ENCODE assay signal across 21 mouse cellular contexts in the genomic region with DNA sequence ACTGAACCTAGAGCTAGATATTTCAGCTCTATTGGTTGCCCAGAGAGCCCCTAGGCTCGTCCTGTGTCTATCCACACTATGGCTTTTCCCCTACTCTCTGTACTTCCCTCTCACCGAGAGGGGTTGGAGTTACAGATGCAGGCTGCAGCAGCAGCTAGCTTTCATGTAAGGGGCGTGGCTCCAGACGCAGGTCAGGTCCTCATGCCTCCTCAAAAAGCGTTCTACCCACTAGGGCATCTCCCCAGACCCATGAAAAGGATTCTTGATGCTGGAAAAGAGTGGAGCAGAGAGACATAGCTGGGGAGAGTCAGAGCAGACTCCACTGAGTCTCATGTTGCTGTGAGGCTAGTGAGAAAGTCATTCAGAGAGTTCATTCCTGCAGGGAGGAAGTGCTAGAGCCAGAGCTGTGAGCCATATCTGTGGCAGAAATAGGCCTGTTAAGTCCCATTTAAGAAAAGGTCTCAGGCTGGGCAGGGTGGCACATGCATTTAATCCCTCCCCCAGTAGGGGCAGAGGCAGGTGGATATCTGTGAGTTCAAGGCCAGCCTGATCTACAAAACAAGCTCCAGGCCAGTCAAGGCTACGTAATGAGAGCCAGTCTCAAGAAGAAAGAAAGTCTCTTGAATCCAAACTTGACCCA. TPM values are rescaled to one million over a fixed set of nuclear protein-coding genes. Genes with fewer than 3 reads are reported as not detected.
DNase-seq lines count a peak whose midpoint lies in the region; ATAC-seq and TF ChIP-seq lines count a peak whose summit lies in the region.
"Had no signal": no experiment of that assay in that cellular context is flagged by ENCODE, and none has a peak within 500 bp of the region (broad histone marks: within the 10 kb centered on the region; RNA-seq: fewer than 3 reads in every experiment).

No protein-coding gene starts in this region.

- intact Hi-C loops in left cerebral cortex, adult 2 months (cut with DNase I): no loop called here

- no peak for DNase-seq in kidney, adult 2 months
- DNase-seq in kidney, postnatal 4 days: no peak
- peak; percentile 47 for DNase-seq in 3134 (ENCODE audit: extremely low read depth, insufficient read length, low spot score)
- DNase-seq in G1E (ENCODE audit: low spot score): no peak
- no peak for DNase-seq in lung, postnatal 10 days
- DNase-seq in left cerebral cortex, adult 2 months (ENCODE audit: extremely low spot score in 1 of 2, low spot score in 2 of 2): no peak
- DNase-seq: kidney, adult 8-10 months; lung, postnatal 4 days; right cerebral cortex, postnatal 14 days; thymus, postnatal 36 days had no signal

- H3K4me1 ChIP-seq in kidney, adult 2 months (ENCODE audit: control insufficient read depth, insufficient read depth, low read length): no peaks in the 10 kb centered on the region; the same call in 1 of the 2 replicates
- peaks cover 5% of the 10 kb centered on the region for H3K4me1 ChIP-seq in G1E (ENCODE audit: insufficient read depth, low read depth, low read length)
- H3K4me1 ChIP-seq in brown adipose tissue, adult 24 weeks (ENCODE audit: control insufficient read depth, insufficient read depth, insufficient read length, low read length): peaks cover 46% of the 10 kb centered on the region
- H3K4me1 ChIP-seq in kidney, embryonic 14.5 days (ENCODE audit: control insufficient read depth, insufficient read depth, low read length): no peaks in the 10 kb centered on the region
- H3K4me1 ChIP-seq: hindbrain, embryonic 12.5 days; neural tube, embryonic 12.5 days had no signal

- 65% methylated on average over 6 of the region's 6 CpGs for WGBS in kidney, adult 2 months
- 51% methylated on average over 6 of the region's 6 CpGs for WGBS in kidney, embryonic 14.5 days

- H3K4me2 ChIP-seq in kidney, embryonic 14.5 days (replicated peaks; ENCODE audit: low read depth, low read length): no peak overlapping the region
- H3K4me2 ChIP-seq: heart, embryonic 11.5 days; hindbrain, embryonic 12.5 days; liver, embryonic 11.5 days; midbrain, embryonic 11.5 days; neural tube, embryonic 12.5 days had no signal

- no peak overlapping the region for H3K4me3 ChIP-seq in kidney, adult 2 months (ENCODE audit: insufficient read depth, low read depth, low read length)
- H3K4me3 ChIP-seq in G1E (ENCODE audit: low read depth, low read length): no peak overlapping the region
- H3K4me3 ChIP-seq in brown adipose tissue, adult 24 weeks (ENCODE audit: insufficient read depth, low read depth, low read length): peak overlapping the region; percentile 28
- H3K4me3 ChIP-seq in kidney, embryonic 14.5 days (ENCODE audit: low read length): no peak overlapping the region
- H3K4me3 ChIP-seq in left cerebral cortex, adult 2 months: no peak overlapping the region
- H3K4me3 ChIP-seq: erythroblast, embryonic 14.5 days; hindbrain, embryonic 12.5 days; neural tube, embryonic 12.5 days had no signal

- H3K9ac ChIP-seq in kidney, embryonic 14.5 days (ENCODE audit: low read depth, low read length): no peak overlapping the region
- H3K9ac ChIP-seq: hindbrain, embryonic 12.5 days had no signal

- no peaks in the 10 kb centered on the region for H3K9me3 ChIP-seq in G1E (replicated peaks)
- no peaks in the 10 kb centered on the region for H3K9me3 ChIP-seq in kidney, embryonic 14.5 days (ENCODE audit: control insufficient read depth, low read length)
- H3K9me3 ChIP-seq: hindbrain, embryonic 12.5 days; neural tube, embryonic 12.5 days had no signal

- H3K36me3 ChIP-seq in kidney, adult 2 months (ENCODE audit: control insufficient read depth, insufficient read depth, low read length): no peaks in the 10 kb centered on the region
- H3K36me3 ChIP-seq in G1E (replicated peaks): no peaks in the 10 kb centered on the region
- H3K36me3 ChIP-seq in kidney, embryonic 14.5 days (ENCODE audit: control insufficient read depth, insufficient read depth, low read length): no peaks in the 10 kb centered on the region
- H3K36me3 ChIP-seq: hindbrain, embryonic 12.5 days; neural tube, embryonic 12.5 days had no signal

- no peak for TF ChIP-seq CTCF in kidney, adult 2 months (conservative IDR thresholded peaks at IDR 0.05; ENCODE audit: insufficient read depth, insufficient read length, low read depth, low read length)
- TF ChIP-seq CTCF in G1E (IDR thresholded peaks at IDR 0.05; ENCODE audit: low read depth, low read length): no peak
- no peak; the same call in 1 of the 2 replicates for TF ChIP-seq CTCF in left cerebral cortex, adult 2 months (IDR thresholded peaks at IDR 0.05)

- H3K27me3 ChIP-seq in kidney, adult 2 months (replicated peaks; ENCODE audit: control insufficient read depth, insufficient read depth, low read length): no peaks in the 10 kb centered on the region
- peaks cover 18% of the 10 kb centered on the region for H3K27me3 ChIP-seq in G1E (ENCODE audit: insufficient read depth, low read length)
- H3K27me3 ChIP-seq in kidney, embryonic 14.5 days (ENCODE audit: control insufficient read depth, insufficient read depth, low read length): no peaks in the 10 kb centered on the region
- H3K27me3 ChIP-seq: hindbrain, embryonic 12.5 days; neural tube, embryonic 12.5 days had no signal

- peak overlapping the region; percentile 75 for H3K27ac ChIP-seq in kidney, adult 2 months (ENCODE audit: insufficient read depth, low read depth, low read length)
- peak overlapping the region; percentile 95 for H3K27ac ChIP-seq in brown adipose tissue, adult 24 weeks (replicated peaks; ENCODE audit: low read depth, low read length)
- no peak overlapping the region for H3K27ac ChIP-seq in kidney, embryonic 14.5 days (ENCODE audit: low read depth, low read length)
- no peak overlapping the region for H3K27ac ChIP-seq in left cerebral cortex, adult 2 months
- H3K27ac ChIP-seq: hindbrain, embryonic 12.5 days; neural tube, embryonic 12.5 days had no signal

- no peak for TF ChIP-seq POLR2A in kidney, adult 2 months (IDR thresholded peaks at IDR 0.05; ENCODE audit: low read depth, low read length)

- ATAC-seq in G1E (ENCODE audit: extremely low read depth, insufficient number of reproducible peaks, low FRiP score, poor library complexity, severe bottlenecking): peak; percentile 18; the same call in 1 of the 2 replicates
- no peak for ATAC-seq in kidney, embryonic 14.5 days (ENCODE audit: low FRiP score, low TSS enrichment)
- ATAC-seq: forebrain, embryonic 14.5 days; inflammation-experienced regulatory T-cells, adult 6 months had no signal

RNA-seq across cellular contexts. Expression of gene Lpin3, which starts 1.1 kb away (rescaled TPM):
- 8.4 and 10.1 TPM in 2 replicates for polyA plus RNA-seq in kidney, adult 2 months (2012; rRNA removed)
- total RNA-seq in G1E (2014; fragmentation: Nextera tagmentation) (not detected in 2 replicates), G1E (2017) (0.05 and 0.29 TPM in 2 replicates)
- 0.11 and 0.18 TPM in 2 replicates for polyA plus RNA-seq in G1E (2012)
- polyA plus RNA-seq in brown adipose tissue, adult 24 weeks (2012; ENCODE audit: insufficient read depth, insufficient read length, missing spikeins): 0.71 and 3.0 TPM in 2 replicates
- 1.1 and 1.9 TPM in 2 replicates for polyA plus RNA-seq in kidney, embryonic 14.5 days (2014; fragmentation: Nextera tagmentation; extraction: Ambion mirVana)
- 1 to 10 TPM in 1 of 2 experiments, under 1 TPM in 1; 0.65 to 1.8 TPM for total RNA-seq in left cerebral cortex, adult 2 months (2021)
- total RNA-seq: monocyte, adult 5-6 weeks had no signal
- polyA plus RNA-seq: erythroblast, embryonic 14.5 days had no signal

RNA-seq across cellular contexts. Expression of gene Zhx3, which starts 8.8 kb away (rescaled TPM):
- 16.9 and 18.7 TPM in 2 replicates for polyA plus RNA-seq in kidney, adult 2 months (2012; rRNA removed)
- 8.4 and 12.2 TPM in 2 replicates for total RNA-seq in G1E (2014; fragmentation: Nextera tagmentation)
- total RNA-seq in G1E (2017): 6.7 and 8.2 TPM in 2 replicates
- polyA plus RNA-seq in G1E (2012): 1.6 and 1.7 TPM in 2 replicates
- 10.3 and 11.0 TPM in 2 replicates for polyA plus RNA-seq in brown adipose tissue, adult 24 weeks (2012; ENCODE audit: insufficient read depth, insufficient read length, missing spikeins)
- polyA plus RNA-seq in kidney, embryonic 14.5 days (2014; fragmentation: Nextera tagmentation; extraction: Ambion mirVana): 7.0 and 10.2 TPM in 2 replicates
- 10 to 100 TPM; 67.8 to 81.4 TPM for total RNA-seq in left cerebral cortex, adult 2 months (2021)

RNA-seq across cellular contexts. Expression of gene Emilin3, which starts 30.5 kb away (rescaled TPM):
- not detected in 2 replicates for polyA plus RNA-seq in kidney, adult 2 months (2012; rRNA removed)
- not detected in 2 replicates for total RNA-seq in G1E (2014; fragmentation: Nextera tagmentation)
- 0.05 and 0.06 TPM in 2 replicates for total RNA-seq in G1E (2017)
- 0.02 TPM in 1 of 2 replicates, not detected in the other for polyA plus RNA-seq in G1E (2012)
- not detected in 2 replicates for polyA plus RNA-seq in brown adipose tissue, adult 24 weeks (2012; ENCODE audit: insufficient read depth, insufficient read length, missing spikeins)
- polyA plus RNA-seq in kidney, embryonic 14.5 days (2014; fragmentation: Nextera tagmentation; extraction: Ambion mirVana): 2.0 and 3.5 TPM in 2 replicates
- under 1 TPM; 0.45 to 0.49 TPM for total RNA-seq in left cerebral cortex, adult 2 months (2021)
- total RNA-seq: monocyte, adult 5-6 weeks had no signal
- polyA plus RNA-seq: erythroblast, embryonic 14.5 days; inflammation-experienced regulatory T-cells, adult 6 months had no signal

Comparison
In these comparisons a context has a peak if more than half of its experiments do, and no peak if none do; other contexts are left out.
1. H3K27ac ChIP-seq: peak in kidney, adult 2 months (single experiment) and brown adipose tissue, adult 24 weeks (single experiment); none in kidney, embryonic 14.5 days (single experiment) and left cerebral cortex, adult 2 months (single experiment).